Mouse (Mus musculus) adrenal gland, adult (tissue): ENCODE measurements at regions not wholly inside any gene's neighbourhood (a gene's known extent, or its start where the extent isn't known, plus 50 kb on each side); places are given as distances from the start of the nearest gene placed in this dataset.
A peak's percentile ranks its signal among the peaks of the same experiment; 100 is the strongest.

Source experiments
- DNase-seq, 2 experiments: peaks; one replicate each; pipeline ENCODE4 v3.0.0; 2022 to 2023; ENCODE audit warnings: low spot score in 1 of 2; ENCODE audit not compliant: inconsistent age in 2 of 2

DNA sequence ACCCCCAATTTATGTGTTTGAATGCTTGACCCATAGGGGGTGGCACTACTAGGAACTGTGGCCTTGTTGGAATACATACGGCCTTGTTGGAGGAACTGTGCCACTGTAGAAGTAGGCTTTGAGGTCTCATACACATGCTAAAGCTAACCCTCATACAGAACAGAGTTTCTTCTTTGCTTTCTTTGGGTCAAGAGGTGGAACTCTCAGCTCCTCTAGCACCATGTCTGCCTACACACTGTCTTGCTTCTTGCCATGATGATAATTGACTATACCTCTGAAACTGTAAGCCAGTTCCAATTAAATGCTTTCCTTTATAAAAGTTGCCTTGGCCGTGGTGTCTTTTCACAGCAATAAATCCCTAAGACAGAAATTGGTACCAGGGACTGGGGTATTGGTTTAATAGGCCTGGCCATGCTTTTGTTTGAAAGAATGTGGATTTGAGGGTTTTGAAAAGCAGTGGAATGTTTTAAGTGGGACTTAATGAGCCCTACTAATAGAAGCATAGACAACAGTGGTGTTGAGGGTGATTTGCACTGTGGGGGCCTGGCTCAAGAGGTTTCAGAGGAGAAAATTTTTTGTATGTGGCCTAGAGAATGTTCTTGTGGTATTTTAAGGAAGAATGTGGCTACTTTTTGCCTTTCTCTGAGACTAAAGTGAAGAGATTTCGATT, 468.7 kb upstream of the Fat1 start:
- DNase-seq = no peak

- DNase-seq = no peak
Measured at GRCm38 (mm10) chr8:44512876-44513275, 422.4 kb upstream of the Fat1 start.

- DNase-seq = peak; percentile 24 to 65
Measured at GRCm38 (mm10) chr8:44525915-44526314, 409.3 kb upstream of the Fat1 start.

- DNase-seq = no peak
Measured at GRCm38 (mm10) chr8:44529696-44530095, 405.6 kb upstream of the Fat1 start.

DNA sequence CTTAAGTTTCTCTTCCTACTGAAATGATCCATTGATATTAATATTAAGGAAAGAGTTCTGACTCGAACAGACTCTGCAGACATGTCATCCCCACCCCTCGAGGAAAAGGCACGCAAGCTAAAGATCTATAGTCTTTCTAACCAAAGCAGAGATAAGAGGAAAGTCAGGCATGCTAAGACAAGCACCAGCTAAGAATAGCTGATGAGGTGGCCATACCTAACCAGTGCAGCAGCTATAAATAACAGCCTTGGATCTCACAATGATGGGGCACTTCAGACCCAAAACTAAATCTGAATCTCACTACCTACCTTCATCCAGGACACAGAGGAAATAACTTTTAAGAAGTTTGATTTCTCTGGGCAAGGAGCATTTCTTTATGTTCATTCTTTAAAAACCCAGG, 386.4 kb upstream of the Fat1 start:
- DNase-seq = no peak

DNA sequence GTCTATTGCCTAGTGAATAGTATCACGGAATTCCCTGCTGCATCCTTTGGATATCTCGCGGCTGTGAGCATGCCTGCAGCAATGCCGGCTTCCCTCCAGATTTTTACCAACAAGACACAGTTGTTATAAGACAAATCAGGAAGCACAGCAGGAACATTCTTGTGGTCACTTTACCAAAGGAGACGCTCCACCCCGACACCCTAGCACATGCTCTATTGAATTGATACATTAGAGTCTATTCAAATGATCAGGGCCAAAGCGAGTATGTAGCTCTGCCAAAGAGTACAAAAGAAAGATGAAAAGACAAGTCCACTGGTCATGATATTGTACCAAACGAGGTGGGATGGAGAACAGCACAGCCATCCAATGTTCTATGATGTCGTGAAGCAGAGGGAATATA, 376.1 kb upstream of the Fat1 start:
- DNase-seq = no peak

DNA sequence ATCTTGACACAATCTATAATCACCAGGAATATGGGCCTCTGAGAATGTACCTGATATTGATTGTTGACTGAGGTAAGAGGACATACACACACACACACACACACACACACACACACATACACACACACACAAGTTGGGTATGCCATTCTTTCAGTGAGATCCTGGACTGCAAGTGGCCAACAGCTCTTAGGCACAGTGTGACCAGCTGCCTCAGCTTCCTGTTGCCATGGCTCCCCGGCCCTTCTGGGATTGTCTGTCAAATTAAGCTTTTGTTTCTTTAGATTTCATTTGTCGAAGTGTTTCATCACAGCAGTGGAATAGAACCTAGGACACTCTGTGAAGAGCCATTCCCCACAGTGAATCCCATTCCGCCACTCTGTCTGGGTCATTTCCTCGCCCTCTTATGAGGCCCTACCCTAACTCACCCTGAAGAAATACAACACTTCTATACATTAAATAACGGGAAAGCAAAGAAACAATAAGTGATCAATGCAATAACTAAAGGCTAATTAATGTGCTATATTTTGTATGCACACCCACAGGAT, 358.9 kb upstream of the Fat1 start:
- no peak for DNase-seq

DNA sequence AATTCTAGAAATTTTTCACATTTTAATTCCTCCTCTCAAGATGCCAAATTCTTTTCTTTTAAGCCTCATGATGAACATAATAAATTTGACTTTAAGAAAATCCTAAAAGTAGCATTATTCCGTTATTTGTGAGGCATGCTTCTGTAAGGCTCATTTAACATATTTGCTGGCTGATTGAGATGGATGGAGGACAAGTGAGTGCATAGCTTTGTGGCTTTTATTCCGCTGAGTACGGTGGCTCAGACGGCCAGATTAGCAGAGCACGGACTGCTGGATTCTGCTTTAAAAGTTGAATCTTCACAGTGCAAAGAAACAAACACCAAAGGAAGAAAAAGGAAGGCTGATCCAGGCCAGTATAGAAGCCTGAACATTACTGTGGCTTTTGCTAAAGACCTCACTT, 358.3 kb upstream of the Fat1 start:
- no peak for DNase-seq
